Mouse (Mus musculus) liver, embryonic 18 days (tissue): Measurements from ENCODE around the gene Tomm5. TPM values are rescaled to one million over a fixed set of nuclear protein-coding genes. Genes with fewer than 3 reads are reported as not detected.

Source experiments
- polyA plus RNA-seq: library from polyadenylated mRNA; depleted of rRNA; stranded (reverse); fragments of >200 nt; gene quantifications from 2 replicates; pipeline ENCODE4 v1.2.3, GENCODE M21; 2012; rRNA removed

Gene Tomm5
- 99.6 and 109 TPM in 2 replicates for polyA plus RNA-seq

GRCm38 (mm10) chr4:45107601-45108277, at the start of gene Tomm5:
Gene Tomm5, minus strand, starts transcription at chr4:45108114.

GRCm38 (mm10) chr4:45084021-45084894, 23.7 kb downstream of the Tomm5 start, which contains the start of gene Fbxo10:
Gene Fbxo10, minus strand, starts transcription at chr4:45084604.

Other genes starting within 250 kb of the Tomm5 start
- gene Grhpr, start 126.7 kb downstream of the Tomm5 start, polyA plus RNA-seq, result 231 and 248 TPM in 2 replicates
- gene Zbtb5, start 95.7 kb downstream of the Tomm5 start, polyA plus RNA-seq, result 3.9 and 4.0 TPM in 2 replicates
- 5.0 and 5.2 TPM in 2 replicates for gene Polr1e, start 89.5 kb downstream of the Tomm5 start, polyA plus RNA-seq
- 3.0 and 3.9 TPM in 2 replicates for gene Fbxo10, start 23.5 kb downstream of the Tomm5 start, polyA plus RNA-seq
- gene Frmpd1, start 76.8 kb upstream of the Tomm5 start, polyA plus RNA-seq, result 0.06 and 0.07 TPM in 2 replicates
- gene Trmt10b, start 189.0 kb upstream of the Tomm5 start, polyA plus RNA-seq, result 2.5 and 2.8 TPM in 2 replicates
- gene Dcaf10, start 234.0 kb upstream of the Tomm5 start, polyA plus RNA-seq, result 4.0 and 4.4 TPM in 2 replicates
- 26.1 and 27.7 TPM in 2 replicates for gene Exosc3, start 234.6 kb upstream of the Tomm5 start, polyA plus RNA-seq